Mouse (Mus musculus): ENCODE measurements around the gene Scn10a.

DNA sequence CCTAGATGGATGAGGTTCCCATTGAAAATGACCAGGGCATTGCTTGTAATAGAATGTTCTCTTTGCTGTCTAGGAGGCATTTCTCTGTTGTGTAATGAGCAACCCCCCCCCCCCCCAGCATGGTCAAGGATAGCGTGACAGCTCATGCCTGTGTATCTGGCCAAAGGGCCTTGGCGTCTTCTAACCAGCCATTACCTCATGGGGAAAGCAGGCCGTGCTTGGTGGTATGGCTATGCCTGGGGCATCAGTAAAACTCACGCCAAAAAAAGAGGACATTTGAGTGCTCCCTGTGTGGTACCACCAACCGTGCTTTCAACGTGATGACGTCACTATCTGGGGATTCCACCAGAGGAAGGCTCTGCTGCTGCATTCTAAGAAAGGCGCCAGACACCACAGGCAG, 28.1 kb downstream of the Scn10a start:
- TF ChIP-seq MAZ (IDR thresholded peaks at IDR 0.05; ENCODE audit: low read depth, low read length) = no peak
- TF ChIP-seq USF2 (conservative IDR thresholded peaks at IDR 0.05; ENCODE audit: low read depth, low read length) = no peak
- TF ChIP-seq POLR2A (IDR thresholded peaks at IDR 0.05; ENCODE audit: low read depth, low read length) = no peak
- TF ChIP-seq CTCF (conservative IDR thresholded peaks at IDR 0.05 in 1 of 2, IDR thresholded peaks at IDR 0.05 in 1 of 2; ENCODE audit: low read depth in 2 of 2, low read length in 2 of 2) = no peak
- no peak for TF ChIP-seq ZNF384 (IDR thresholded peaks at IDR 0.05; ENCODE audit: low read depth, low read length)
- TF ChIP-seq USF1 (IDR thresholded peaks at IDR 0.05; ENCODE audit: low read depth, low read length) = no peak
- TF ChIP-seq RCOR1 (conservative IDR thresholded peaks at IDR 0.05; ENCODE audit: low read depth, low read length) = no peak
- TF ChIP-seq UBTF (IDR thresholded peaks at IDR 0.05; ENCODE audit: low read depth, low read length) = no peak
